Mouse (Mus musculus) splenic B cell, adult 2 months (primary cell): ENCODE measurements around the gene Nek9.

Experiments
- DNase-seq: peaks from one replicate; pipeline ENCODE4 v3.0.0-alpha.2; 2011; ENCODE audit warnings: low read depth, low spot score
- H3K27me3 ChIP-seq: 2 replicates; pipeline ENCODE4 v1.6.1; 2012; ENCODE audit warnings: mild to moderate bottlenecking, low read length, moderate library complexity, mixed read lengths; ENCODE audit not compliant: control insufficient read depth, poor library complexity, insufficient read depth, severe bottlenecking
- H3K36me3 ChIP-seq: 2 replicates; pipeline ENCODE4 v1.6.1; 2012; ENCODE audit warnings: mild to moderate bottlenecking, low read length, moderate library complexity, mixed read lengths; ENCODE audit not compliant: control insufficient read depth, poor library complexity, insufficient read depth, severe bottlenecking

Nek9 gene

GRCm38 (mm10) chr12:85271843-85272206 is 67.3 kb downstream of the Nek9 start:
- DNase-seq, result no peak
- Histone ChIP-seq H3K36me3 (no peaks in the 10 kb centered on the region), H3K27me3 (no peaks in the 10 kb centered on the region)

DNA sequence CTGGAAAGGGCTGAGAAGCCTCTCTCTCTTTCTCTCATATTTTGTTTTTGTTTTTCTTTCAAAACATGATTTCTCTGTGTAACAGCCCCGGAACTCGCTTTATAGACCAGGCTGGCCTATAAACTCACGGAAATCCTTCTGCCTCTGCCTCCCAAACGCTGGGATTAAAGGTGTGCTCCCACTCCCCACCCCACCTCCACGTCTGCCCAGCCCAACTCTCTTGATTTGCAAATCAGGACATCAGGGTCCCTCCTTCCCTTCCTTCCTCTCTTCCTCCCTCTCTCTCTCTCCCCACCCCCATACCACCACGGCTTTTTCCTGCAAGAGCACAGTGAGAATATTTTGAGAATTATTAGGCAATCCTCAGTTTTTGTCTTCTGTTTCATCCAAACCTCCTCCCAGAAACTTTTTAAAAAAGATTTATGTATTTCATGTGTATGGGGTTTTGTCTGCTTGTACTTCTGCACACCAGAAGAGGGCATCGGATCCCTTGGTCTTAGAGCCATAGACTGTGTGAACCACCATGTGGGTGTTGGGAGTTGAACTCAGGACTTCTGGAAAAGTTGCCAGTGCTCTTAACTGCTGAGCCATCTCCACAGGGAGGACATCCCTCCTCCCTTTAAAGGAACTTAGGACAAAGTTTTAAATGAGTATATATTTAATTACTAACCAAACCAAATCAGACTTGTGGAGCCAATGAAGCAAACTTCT is 67.9 kb downstream of the Nek9 start:
- no peaks in the 10 kb centered on the region for H3K36me3 ChIP-seq
- no peak for DNase-seq
- H3K27me3 ChIP-seq, result no peaks in the 10 kb centered on the region

- Histone ChIP-seq H3K36me3 (no peaks in the 10 kb centered on the region), H3K27me3 (no peaks in the 10 kb centered on the region)
- peak; percentile 91 for DNase-seq
Measured at GRCm38 (mm10) chr12:85270319-85270718, 68.8 kb downstream of the Nek9 start, which contains the start of gene Mlh3. TSS of gene Mlh3 (minus strand) at chr12:85270599.

DNA sequence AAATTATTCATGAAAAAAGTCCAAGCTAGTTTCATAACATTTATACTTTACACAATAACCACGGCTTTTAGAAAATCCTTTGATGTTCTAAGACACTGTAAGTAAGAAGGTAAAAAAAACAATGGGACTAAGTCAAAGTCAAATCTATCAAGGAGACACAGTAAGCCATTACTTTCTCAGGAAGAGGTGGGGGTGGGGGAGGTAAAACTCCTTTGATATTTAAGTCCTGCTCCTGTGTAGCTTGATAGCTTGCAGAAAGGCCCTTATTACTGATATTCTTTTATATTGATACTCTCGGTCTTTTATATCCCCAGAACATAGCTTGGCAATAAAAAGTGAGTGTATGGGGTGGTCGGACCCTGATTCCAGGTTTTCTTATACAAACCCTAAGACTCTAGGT is 69.3 kb downstream of the Nek9 start:
- no peak for DNase-seq

GRCm38 (mm10) chr12:85266248-85266647 is 72.9 kb downstream of the Nek9 start:
- H3K36me3 ChIP-seq, result 0 out of 2 replicates have a peak, but pooled peaks cover 2% of the 10 kb centered on the region
- no peaks in the 10 kb centered on the region for H3K27me3 ChIP-seq
- DNase-seq, result no peak

More for the DNA sequence above, 69.3 kb downstream of the Nek9 start:
- no peaks in the 10 kb centered on the region for H3K36me3 ChIP-seq
- H3K27me3 ChIP-seq, result no peaks in the 10 kb centered on the region

DNA sequence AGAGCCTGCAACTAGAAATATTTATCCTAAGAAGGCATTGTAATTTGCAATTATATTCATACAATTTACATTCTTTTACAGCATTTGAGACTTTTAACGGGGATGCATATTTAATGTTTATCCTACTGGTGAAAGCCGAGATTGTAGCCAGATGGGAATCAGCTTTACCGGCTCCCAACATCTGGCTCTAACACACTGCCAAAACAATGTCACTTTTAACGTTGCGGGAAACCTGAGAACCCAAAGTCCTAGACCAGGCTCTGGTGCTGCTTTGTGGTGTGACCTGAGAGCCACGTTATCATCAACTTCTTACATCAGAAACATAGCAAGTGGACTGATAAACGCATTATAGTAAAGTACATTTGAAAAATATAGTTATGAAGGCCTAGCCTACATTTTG is 74.2 kb downstream of the Nek9 start:
- no peak for DNase-seq
- Histone ChIP-seq H3K27me3 (no peaks in the 10 kb centered on the region), H3K36me3 (0 out of 2 replicates have a peak, but pooled peaks cover 2% of the 10 kb centered on the region)

GRCm38 (mm10) chr12:85264531-85264930 is 74.6 kb downstream of the Nek9 start:
- Histone ChIP-seq H3K27me3 (no peaks in the 10 kb centered on the region), H3K36me3 (0 out of 2 replicates have a peak, but pooled peaks cover 2% of the 10 kb centered on the region)
- no peak for DNase-seq

GRCm38 (mm10) chr12:85263190-85263589 is 76.0 kb downstream of the Nek9 start:
- DNase-seq, result no peak
- Histone ChIP-seq H3K27me3 (no peaks in the 10 kb centered on the region), H3K36me3 (0 out of 2 replicates have a peak, but pooled peaks cover 2% of the 10 kb centered on the region)

GRCm38 (mm10) chr12:85262489-85262888 is 76.7 kb downstream of the Nek9 start:
- no peaks in the 10 kb centered on the region for H3K27me3 ChIP-seq
- no peak for DNase-seq
- H3K36me3 ChIP-seq, result 0 out of 2 replicates have a peak, but pooled peaks cover 2% of the 10 kb centered on the region

DNA sequence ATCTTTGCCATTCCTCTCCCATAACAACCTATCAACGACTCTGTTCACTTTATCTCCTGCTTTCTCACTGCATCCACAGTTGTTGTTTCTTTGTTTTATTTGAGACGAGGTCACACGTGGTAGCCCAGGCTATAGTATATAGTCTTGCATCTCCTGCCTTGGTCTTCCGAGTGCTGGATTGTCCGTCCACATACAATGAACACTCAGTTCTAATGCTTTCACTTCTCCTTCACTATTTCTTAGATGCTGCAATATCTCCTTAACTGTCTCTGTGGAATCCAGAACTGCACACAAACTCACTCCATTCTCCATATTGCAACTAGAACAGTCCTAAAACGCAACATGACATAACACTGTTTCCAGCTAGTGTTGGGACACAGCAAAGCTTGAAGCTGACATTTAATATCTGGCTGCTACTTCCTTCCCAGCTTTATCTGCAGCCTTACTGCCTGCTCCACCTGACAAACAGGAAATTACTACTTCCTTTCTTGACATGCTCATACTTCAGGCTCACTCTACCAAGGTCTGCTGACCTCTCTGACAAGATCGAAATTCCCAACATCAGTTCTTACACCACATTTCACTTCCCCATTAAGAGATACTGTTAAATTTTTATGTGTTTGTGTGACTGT is 82.0 kb downstream of the Nek9 start:
- peak; percentile 66 for DNase-seq
- Histone ChIP-seq H3K36me3 (no peaks in the 10 kb centered on the region), H3K27me3 (no peaks in the 10 kb centered on the region)

GRCm38 (mm10) chr12:85256074-85256751 is 82.9 kb downstream of the Nek9 start:
- no peaks in the 10 kb centered on the region for H3K36me3 ChIP-seq
- H3K27me3 ChIP-seq, result no peaks in the 10 kb centered on the region
- no peak for DNase-seq

GRCm38 (mm10) chr12:85252083-85252482 is 87.1 kb downstream of the Nek9 start:
- DNase-seq, result no peak
- H3K36me3 ChIP-seq, result no peaks in the 10 kb centered on the region
- no peaks in the 10 kb centered on the region for H3K27me3 ChIP-seq
